Mouse (Mus musculus): Measurements from ENCODE around the gene Shisa9.
"Not testable (repeated sequence)": the region's sequence is repeated elsewhere in the genome, so short reads cannot be mapped to it uniquely, and the experiment has no call there.

The Shisa9 gene

GRCm38 (mm10) chr16:11983616-11984270, at the start of gene Shisa9:
Shisa9 (plus strand) TSS chr16:11984113.
- DNase-seq (ENCODE audit: low read depth), result no peak

GRCm38 (mm10) chr16:11940477-11940876, 43.4 kb upstream of the Shisa9 start:
- DNase-seq (ENCODE audit: low read depth), result peak; percentile 67

- DNase-seq (ENCODE audit: low read depth), result no peak
These were observed 23.2 kb upstream of the Shisa9 start for GRCm38 (mm10) chr16:11960691-11961090.

GRCm38 (mm10) chr16:11966041-11966440, 17.9 kb upstream of the Shisa9 start:
- no peak for DNase-seq (ENCODE audit: low read depth)

GRCm38 (mm10) chr16:11966810-11967209, 17.1 kb upstream of the Shisa9 start:
- DNase-seq (ENCODE audit: low read depth), result not testable (repeated sequence)

GRCm38 (mm10) chr16:11967579-11967978, 16.3 kb upstream of the Shisa9 start:
- DNase-seq (ENCODE audit: low read depth), result no peak

- DNase-seq (ENCODE audit: low read depth), result no peak
These were observed 10.2 kb upstream of the Shisa9 start for GRCm38 (mm10) chr16:11973707-11974106.

GRCm38 (mm10) chr16:11976737-11977136, 7.2 kb upstream of the Shisa9 start:
- DNase-seq (ENCODE audit: low read depth), result no peak

GRCm38 (mm10) chr16:11980764-11981163, 3.1 kb upstream of the Shisa9 start:
- no peak for DNase-seq (ENCODE audit: low read depth)

- no peak for DNase-seq (ENCODE audit: low read depth)
These were observed 752 bp upstream of the Shisa9 start for GRCm38 (mm10) chr16:11983106-11983615.

GRCm38 (mm10) chr16:11984271-11984791, 418 bp downstream of the Shisa9 start:
- DNase-seq (ENCODE audit: low read depth), result no peak

GRCm38 (mm10) chr16:11987056-11987455, 3.1 kb downstream of the Shisa9 start:
- no peak for DNase-seq (ENCODE audit: low read depth)

- no peak for DNase-seq (ENCODE audit: low read depth)
These were observed 21.3 kb downstream of the Shisa9 start for GRCm38 (mm10) chr16:12005177-12005576.

GRCm38 (mm10) chr16:12010136-12010535, 26.2 kb downstream of the Shisa9 start:
- no peak for DNase-seq (ENCODE audit: low read depth)

GRCm38 (mm10) chr16:12012747-12013146, 28.8 kb downstream of the Shisa9 start:
- DNase-seq (ENCODE audit: low read depth), result no peak

GRCm38 (mm10) chr16:12014523-12014922, 30.6 kb downstream of the Shisa9 start:
- no peak for DNase-seq (ENCODE audit: low read depth)

- no peak for DNase-seq (ENCODE audit: low read depth)
These were observed 34.2 kb downstream of the Shisa9 start for GRCm38 (mm10) chr16:12017921-12018618.

GRCm38 (mm10) chr16:12020103-12020755, 36.3 kb downstream of the Shisa9 start:
- DNase-seq (ENCODE audit: low read depth), result no peak

- no peak for DNase-seq (ENCODE audit: low read depth)
These were observed 48.5 kb downstream of the Shisa9 start for GRCm38 (mm10) chr16:12032441-12032840.

- DNase-seq (ENCODE audit: low read depth), result no peak
These were observed 51.0 kb downstream of the Shisa9 start for GRCm38 (mm10) chr16:12034868-12035267.

- DNase-seq (ENCODE audit: low read depth), result no peak
These were observed 51.7 kb downstream of the Shisa9 start for GRCm38 (mm10) chr16:12035626-12036025.

GRCm38 (mm10) chr16:12040935-12041334, 57.0 kb downstream of the Shisa9 start:
- no peak for DNase-seq (ENCODE audit: low read depth)

- no peak for DNase-seq (ENCODE audit: low read depth)
These were observed 68.1 kb downstream of the Shisa9 start for GRCm38 (mm10) chr16:12052051-12052450.
